Mouse (Mus musculus): ENCODE results near the gene Itpkb. TPM values are rescaled to one million over a fixed set of nuclear protein-coding genes. Genes with fewer than 3 reads are reported as not detected.
A peak's percentile ranks its signal among the peaks of the same experiment; 100 is the strongest.

The Itpkb gene
- polyA plus RNA-seq, 1 experiment from 2014 or later = 3.7 TPM

- no peaks in the 10 kb centered on the region for H3K27me3 ChIP-seq (ENCODE audit: control insufficient read depth, insufficient read depth, low read length)
- no peak overlapping the region for H3K4me3 ChIP-seq (ENCODE audit: low read depth, low read length)
- H3K4me1 ChIP-seq (replicated peaks; ENCODE audit: control insufficient read depth, insufficient read depth) = 0 out of 2 replicates have a peak, but pooled peaks cover 2% of the 10 kb centered on the region
- WGBS = 69% methylated on average over 5 of the region's 5 CpGs
- no peaks in the 10 kb centered on the region for H3K9me3 ChIP-seq (ENCODE audit: control insufficient read depth, low read length)
- H3K36me3 ChIP-seq (ENCODE audit: control insufficient read depth, insufficient read depth, low read length) = no peaks in the 10 kb centered on the region
- TF ChIP-seq EP300 (optimal IDR thresholded peaks at IDR 0.05) (no peak), CTCF (IDR thresholded peaks at IDR 0.05; ENCODE audit: low read depth) (no peak)
- ATAC-seq (ENCODE audit: low FRiP score, low TSS enrichment) (no peak), DNase-seq (ENCODE audit: low spot score) (no peak)
- H3K4me2 ChIP-seq (replicated peaks; ENCODE audit: low read depth) = no peak overlapping the region
- H3K27ac ChIP-seq (replicated peaks) = no peak overlapping the region
- H3K9ac ChIP-seq (ENCODE audit: low read length) = no peak overlapping the region
Observed at GRCm38 (mm10) chr1:180465620-180466019, 135.3 kb downstream of the Itpkb start.

- H3K9ac ChIP-seq (ENCODE audit: low read length) = no peak overlapping the region
- 0 out of 2 replicates have a peak, but pooled peaks cover 2% of the 10 kb centered on the region for H3K4me1 ChIP-seq (replicated peaks; ENCODE audit: control insufficient read depth, insufficient read depth)
- 68% methylated on average over 4 of the region's 4 CpGs for WGBS
- no peak for DNase-seq (ENCODE audit: low spot score)
- no peaks in the 10 kb centered on the region for H3K27me3 ChIP-seq (ENCODE audit: control insufficient read depth, insufficient read depth, low read length)
- no peak overlapping the region for H3K4me2 ChIP-seq (replicated peaks; ENCODE audit: low read depth)
- no peak overlapping the region for H3K4me3 ChIP-seq (ENCODE audit: low read depth, low read length)
- ATAC-seq (ENCODE audit: low FRiP score, low TSS enrichment) = peak; percentile 51; the same call in 1 of the 2 replicates
- TF ChIP-seq EP300 (optimal IDR thresholded peaks at IDR 0.05) (no peak), CTCF (IDR thresholded peaks at IDR 0.05; ENCODE audit: low read depth) (no peak)
- no peaks in the 10 kb centered on the region for H3K9me3 ChIP-seq (ENCODE audit: control insufficient read depth, low read length)
- H3K27ac ChIP-seq (replicated peaks) = 0 out of 2 replicates have a peak overlapping the region, but pooled peaks have one; percentile 30
- no peaks in the 10 kb centered on the region for H3K36me3 ChIP-seq (ENCODE audit: control insufficient read depth, insufficient read depth, low read length)
Observed at GRCm38 (mm10) chr1:180468004-180468403, 137.7 kb downstream of the Itpkb start.

DNA sequence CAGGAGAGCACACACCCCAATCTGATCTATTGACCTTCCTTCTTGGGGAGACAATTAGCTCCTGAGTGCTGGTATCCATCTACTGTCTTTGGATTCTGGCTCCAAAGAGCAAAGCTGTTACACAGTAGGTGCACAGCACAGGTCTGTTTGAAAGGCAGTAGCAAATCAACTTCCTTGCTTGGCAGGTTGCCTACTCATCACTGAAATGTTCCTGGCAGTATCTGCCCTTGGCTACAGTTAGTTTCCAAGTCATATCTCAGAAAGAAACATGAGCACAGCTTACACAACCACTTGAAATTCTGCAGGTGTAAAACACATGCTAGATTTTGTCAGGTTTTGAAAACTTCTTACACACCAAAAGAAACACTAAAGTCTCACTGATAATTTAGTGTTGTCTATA lies 143.3 kb downstream of the Itpkb start:
- H3K4me3 ChIP-seq (ENCODE audit: low read depth, low read length) = no peak overlapping the region
- no peak for TF ChIP-seq EP300 (optimal IDR thresholded peaks at IDR 0.05)
- no peak for TF ChIP-seq CTCF (IDR thresholded peaks at IDR 0.05; ENCODE audit: low read depth)
- DNase-seq (ENCODE audit: low spot score) (no peak), ATAC-seq (ENCODE audit: low FRiP score, low TSS enrichment) (no peak)
- H3K36me3 ChIP-seq (ENCODE audit: control insufficient read depth, insufficient read depth, low read length) = no peaks in the 10 kb centered on the region
- H3K4me2 ChIP-seq (replicated peaks; ENCODE audit: low read depth) = no peak overlapping the region
- H3K4me1 ChIP-seq (replicated peaks; ENCODE audit: control insufficient read depth, insufficient read depth) = no peaks in the 10 kb centered on the region
- H3K9ac ChIP-seq (ENCODE audit: low read length) = no peak overlapping the region
- H3K27ac ChIP-seq (replicated peaks) = no peak overlapping the region
- H3K9me3 ChIP-seq (ENCODE audit: control insufficient read depth, low read length) = no peaks in the 10 kb centered on the region
- no peaks in the 10 kb centered on the region for H3K27me3 ChIP-seq (ENCODE audit: control insufficient read depth, insufficient read depth, low read length)

Other genes starting within 250 kb of the Itpkb start
- 25.6 and 29.8 TPM in 2 replicates for gene Coq8a, start 130.9 kb upstream of the Itpkb start, polyA plus RNA-seq (2015; fragmentation: Nextera tagmentation; extraction: Ambion mirVana)
- 14.3 and 15.2 TPM in 2 replicates for gene Psen2, start 67.0 kb upstream of the Itpkb start, polyA plus RNA-seq (2015; fragmentation: Nextera tagmentation; extraction: Ambion mirVana)
- gene Stum, start 153.0 kb downstream of the Itpkb start, polyA plus RNA-seq (2015; fragmentation: Nextera tagmentation; extraction: Ambion mirVana) = 3.5 and 4.3 TPM in 2 replicates
- 31.3 and 31.9 TPM in 2 replicates for gene Parp1, start 238.4 kb downstream of the Itpkb start, polyA plus RNA-seq (2015; fragmentation: Nextera tagmentation; extraction: Ambion mirVana)